Mouse (Mus musculus) kidney, postnatal 14 days (tissue): ENCODE measurements around the gene Vmn2r34.
"Not testable (repeated sequence)": the region's sequence is repeated elsewhere in the genome, so short reads cannot be mapped to it uniquely, and the experiment has no call there.

Experiments used
- DNase-seq: peaks from one replicate; pipeline ENCODE4 v3.0.0; 2022; ENCODE audit warnings: mixed read lengths

Gene Vmn2r34

GRCm38 (mm10) chr7:7689413-7689812, at the start of gene Vmn2r34:
Gene Vmn2r34 (minus strand): TSS chr7:7689513.
- DNase-seq, result not testable (repeated sequence)

GRCm38 (mm10) chr7:7674032-7674431, 15.3 kb downstream of the Vmn2r34 start:
- not testable (repeated sequence) for DNase-seq
